Comparison of ENCODE assay signal across 15 mouse cellular contexts in genomic region chr8:79522040-79522439, GRCm38 (mm10).
DNase-seq lines count a peak whose midpoint lies in the region; ATAC-seq and TF ChIP-seq lines count a peak whose summit lies in the region.
"Had no signal": no experiment of that assay in that cellular context is flagged by ENCODE, and none has a peak within 500 bp of the region (broad histone marks: within the 10 kb centered on the region; RNA-seq: fewer than 3 reads in every experiment).

No protein-coding gene starts in this region.

- H3K4me3 ChIP-seq in hindbrain, embryonic 11.5 days (ENCODE audit: low read depth, low read length), result no peak overlapping the region
- no peak overlapping the region for H3K4me3 ChIP-seq in hindbrain, embryonic 16.5 days (ENCODE audit: low read length)
- H3K4me3 ChIP-seq in ES-E14 (ENCODE audit: insufficient read depth in 1 of 2, low read depth in 1 of 2, low read length in 2 of 2, poor library complexity in 1 of 2, severe bottlenecking in 1 of 2), result no peak overlapping the region
- H3K4me3 ChIP-seq in embryonic facial prominence, embryonic 12.5 days, result no peak overlapping the region
- no peak overlapping the region for H3K4me3 ChIP-seq in limb, embryonic 12.5 days (replicated peaks)
- H3K4me3 ChIP-seq: megakaryocyte, embryonic 14.5 days had no signal

- ATAC-seq in hindbrain, embryonic 11.5 days (ENCODE audit: low FRiP score), result no peak
- no peak for ATAC-seq in hindbrain, embryonic 16.5 days
- peak; percentile 70; the same call in 1 of the 2 replicates for ATAC-seq in embryonic facial prominence, embryonic 12.5 days (ENCODE audit: insufficient number of reproducible peaks, insufficient read depth, low FRiP score, low TSS enrichment)
- peak; percentile 26; the same call in 1 of the 2 replicates for ATAC-seq in limb, embryonic 12.5 days (ENCODE audit: insufficient number of reproducible peaks, insufficient read depth, low FRiP score, low TSS enrichment, low read depth)
- ATAC-seq: intestine, postnatal 0 days had no signal

- WGBS in hindbrain, embryonic 11.5 days, result 41% methylated on average over 1 of the region's 1 CpGs
- WGBS in hindbrain, embryonic 16.5 days, result 91% methylated on average over 1 of the region's 1 CpGs
- 21% methylated on average over 1 of the region's 1 CpGs for WGBS in embryonic facial prominence, embryonic 12.5 days
- WGBS in limb, embryonic 12.5 days, result 8% methylated on average over 1 of the region's 1 CpGs

- H3K36me3 ChIP-seq in hindbrain, embryonic 11.5 days (ENCODE audit: control insufficient read depth, insufficient read depth, low read length), result no peaks in the 10 kb centered on the region
- no peaks in the 10 kb centered on the region for H3K36me3 ChIP-seq in hindbrain, embryonic 16.5 days (ENCODE audit: control insufficient read depth, insufficient read depth, low read length)
- no peaks in the 10 kb centered on the region for H3K36me3 ChIP-seq in ES-E14 (ENCODE audit: control insufficient read depth, insufficient read depth, low read length, poor library complexity, severe bottlenecking)
- H3K36me3 ChIP-seq in embryonic facial prominence, embryonic 12.5 days, result no peaks in the 10 kb centered on the region
- H3K36me3 ChIP-seq in limb, embryonic 12.5 days, result no peaks in the 10 kb centered on the region

- no peaks in the 10 kb centered on the region for H3K4me1 ChIP-seq in hindbrain, embryonic 11.5 days (replicated peaks; ENCODE audit: control insufficient read depth, insufficient read depth, low read length)
- H3K4me1 ChIP-seq in hindbrain, embryonic 16.5 days (ENCODE audit: control insufficient read depth, insufficient read depth, low read depth, low read length), result no peaks in the 10 kb centered on the region
- H3K4me1 ChIP-seq in ES-E14 (ENCODE audit: control insufficient read depth in 2 of 2, insufficient read depth in 2 of 2, low read length in 2 of 2, poor library complexity in 1 of 2), result no peaks in the 10 kb centered on the region
- H3K4me1 ChIP-seq in embryonic facial prominence, embryonic 12.5 days, result no peaks in the 10 kb centered on the region
- H3K4me1 ChIP-seq in limb, embryonic 12.5 days (replicated peaks), result peaks cover 4% of the 10 kb centered on the region
- H3K4me1 ChIP-seq: megakaryocyte, embryonic 14.5 days had no signal

- H3K9me3 ChIP-seq in hindbrain, embryonic 11.5 days (ENCODE audit: control insufficient read depth, low read length), result no peaks in the 10 kb centered on the region
- H3K9me3 ChIP-seq in hindbrain, embryonic 16.5 days (ENCODE audit: control insufficient read depth, low read length), result no peaks in the 10 kb centered on the region
- H3K9me3 ChIP-seq in ES-E14 (ENCODE audit: control insufficient read depth, insufficient read depth, low read depth, low read length), result no peaks in the 10 kb centered on the region
- no peaks in the 10 kb centered on the region for H3K9me3 ChIP-seq in embryonic facial prominence, embryonic 12.5 days
- no peaks in the 10 kb centered on the region for H3K9me3 ChIP-seq in limb, embryonic 12.5 days
- H3K9me3 ChIP-seq: megakaryocyte, embryonic 14.5 days had no signal

- H3K9ac ChIP-seq in hindbrain, embryonic 11.5 days (ENCODE audit: low read depth, low read length), result no peak overlapping the region
- H3K9ac ChIP-seq in hindbrain, embryonic 16.5 days (ENCODE audit: low read depth, low read length), result no peak overlapping the region
- no peak overlapping the region for H3K9ac ChIP-seq in ES-E14 (ENCODE audit: insufficient read depth, low read depth, low read length, poor library complexity, severe bottlenecking)
- H3K9ac ChIP-seq in embryonic facial prominence, embryonic 12.5 days, result no peak overlapping the region
- H3K9ac ChIP-seq in limb, embryonic 12.5 days (replicated peaks), result no peak overlapping the region

- no peaks in the 10 kb centered on the region for H3K27me3 ChIP-seq in hindbrain, embryonic 11.5 days (ENCODE audit: control insufficient read depth, insufficient read depth, low read length)
- H3K27me3 ChIP-seq in hindbrain, embryonic 16.5 days (replicated peaks; ENCODE audit: control insufficient read depth, insufficient read depth, low read length), result no peaks in the 10 kb centered on the region
- H3K27me3 ChIP-seq in embryonic facial prominence, embryonic 12.5 days, result no peaks in the 10 kb centered on the region
- no peaks in the 10 kb centered on the region for H3K27me3 ChIP-seq in limb, embryonic 12.5 days
- H3K27me3 ChIP-seq: megakaryocyte, embryonic 14.5 days had no signal

- no peak overlapping the region for H3K27ac ChIP-seq in hindbrain, embryonic 11.5 days (ENCODE audit: low read depth, low read length)
- no peak overlapping the region for H3K27ac ChIP-seq in hindbrain, embryonic 16.5 days (ENCODE audit: low read depth, low read length)
- H3K27ac ChIP-seq in ES-E14 (ENCODE audit: insufficient read depth, low read depth, low read length, poor library complexity, severe bottlenecking), result no peak overlapping the region
- H3K27ac ChIP-seq in embryonic facial prominence, embryonic 12.5 days, result peak overlapping the region; percentile 67; the same call in 1 of the 2 replicates
- 0 out of 2 replicates have a peak overlapping the region, but pooled peaks have one; percentile 53 for H3K27ac ChIP-seq in limb, embryonic 12.5 days

- in situ Hi-C loops in ES-E14 (cut with MboI; ENCODE audit: low sequenced_read_pairs in 2 of 2, unreplicated experiment in 2 of 2), result no loop called here

- peak; percentile 46 for DNase-seq in hindbrain, embryonic 11.5 days (ENCODE audit: low spot score)
- no peak for DNase-seq in ES-E14 (ENCODE audit: low read depth, low spot score)
- no peak for DNase-seq in left cerebral cortex, adult 11 months (ENCODE audit: low spot score)
- DNase-seq in left cerebral cortex, postnatal 10 days (ENCODE audit: extremely low spot score in 1 of 2, low spot score in 2 of 2), result no peak
- DNase-seq in lung, postnatal 14 days, result no peak
- DNase-seq: adrenal gland, postnatal 10 days; cerebellum, postnatal 14 days; gastrocnemius, postnatal 14 days; kidney, postnatal 4 days; thymus, postnatal 4 days had no signal

- intact Hi-C loops in left cerebral cortex, postnatal 10 days (cut with DNase I), result no loop called here

- H3K4me2 ChIP-seq in hindbrain, embryonic 11.5 days (replicated peaks; ENCODE audit: low read depth, low read length), result no peak overlapping the region
- H3K4me2 ChIP-seq in hindbrain, embryonic 16.5 days (ENCODE audit: low read length), result no peak overlapping the region; the same call in 1 of the 2 replicates
- 0 out of 2 replicates have a peak overlapping the region, but pooled peaks have one; percentile 6 for H3K4me2 ChIP-seq in embryonic facial prominence, embryonic 12.5 days (replicated peaks)
- H3K4me2 ChIP-seq in limb, embryonic 12.5 days, result no peak overlapping the region

TF ChIP-seq in ES-E14, 5 proteins besides CTCF, POLR2A, EP300 and RAD21:
- TF ChIP-seq ZNF384 (IDR thresholded peaks at IDR 0.05; ENCODE audit: low read depth, low read length), result no peak
- TF ChIP-seq HCFC1 (IDR thresholded peaks at IDR 0.05; ENCODE audit: borderline replicate concordance, insufficient read depth, low read length), result 0 out of 2 replicates have a peak, but pooled peaks have one; percentile 45
- no peak for TF ChIP-seq MAFK (IDR thresholded peaks at IDR 0.05; ENCODE audit: insufficient read depth, low read depth, low read length)
- TF ChIP-seq CHD2 (IDR thresholded peaks at IDR 0.05; ENCODE audit: low read depth, low read length), result no peak
- TF ChIP-seq ZC3H11A (IDR thresholded peaks at IDR 0.05; ENCODE audit: borderline replicate concordance, low read depth, low read length), result no peak

Comparison
In these comparisons a context has a peak if more than half of its experiments do, and no peak if none do; other contexts are left out.
1. ATAC-seq: peak in embryonic facial prominence, embryonic 12.5 days (single experiment) and limb, embryonic 12.5 days (single experiment); none in hindbrain, embryonic 11.5 days (single experiment) and hindbrain, embryonic 16.5 days (single experiment).
2. H3K27ac ChIP-seq: peak in embryonic facial prominence, embryonic 12.5 days (single experiment) and limb, embryonic 12.5 days (single experiment); none in hindbrain, embryonic 11.5 days (single experiment), hindbrain, embryonic 16.5 days (single experiment) and ES-E14 (single experiment).